Mouse (Mus musculus) layer of hippocampus, adult 18-20 months (tissue): ENCODE data around the gene Cmbl. TPM values are rescaled to one million over a fixed set of nuclear protein-coding genes. Genes with fewer than 3 reads are reported as not detected.

Experiments
- DNase-seq, 2 experiments: peaks; one replicate each; pipeline ENCODE4 v3.0.0; 2022; ENCODE audit warnings: low spot score in 2 of 2
- long read RNA-seq: library from polyadenylated mRNA; stranded (forward); transcript quantifications from one replicate; pipeline ENCODE4 v2.0.0, GENCODE M21; 2021
- total RNA-seq, 2 experiments: library from RNA; stranded (reverse); gene quantifications; 2 replicates each; pipeline ENCODE4 v1.2.3; 2021

Gene Cmbl
- 10 to 100 TPM; 14.3 to 17.7 TPM for total RNA-seq
- long read RNA-seq, partial matches to known transcripts = 0 of 6 reads
- long read RNA-seq, other reads (novel, unspliced or antisense) = 3 of 6 reads

DNA sequence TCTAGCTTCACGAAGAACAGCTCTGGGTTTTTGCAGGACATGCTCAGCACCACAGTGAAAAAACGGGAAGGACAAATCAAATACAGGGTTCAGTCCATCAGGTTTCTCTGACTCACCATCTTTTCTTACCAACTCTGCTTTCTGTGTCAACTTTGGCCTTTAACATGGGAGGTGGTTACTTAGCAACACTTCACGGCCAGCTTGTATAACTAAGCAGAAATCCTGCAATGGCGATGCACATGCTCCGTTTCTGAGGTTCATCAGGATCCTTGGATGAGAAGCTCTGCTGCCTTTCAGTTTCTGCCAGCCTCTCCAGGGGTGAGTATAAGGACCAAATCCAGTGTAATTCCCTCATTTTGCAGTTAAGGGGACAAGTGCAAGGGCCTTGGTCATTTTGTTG, at the start of gene Cmbl:
Gene Cmbl, plus strand, starts transcription at position 206 of the 400 bp plus-strand sequence.
- DNase-seq = peak in 1 of 2 experiments; percentile 50

DNA sequence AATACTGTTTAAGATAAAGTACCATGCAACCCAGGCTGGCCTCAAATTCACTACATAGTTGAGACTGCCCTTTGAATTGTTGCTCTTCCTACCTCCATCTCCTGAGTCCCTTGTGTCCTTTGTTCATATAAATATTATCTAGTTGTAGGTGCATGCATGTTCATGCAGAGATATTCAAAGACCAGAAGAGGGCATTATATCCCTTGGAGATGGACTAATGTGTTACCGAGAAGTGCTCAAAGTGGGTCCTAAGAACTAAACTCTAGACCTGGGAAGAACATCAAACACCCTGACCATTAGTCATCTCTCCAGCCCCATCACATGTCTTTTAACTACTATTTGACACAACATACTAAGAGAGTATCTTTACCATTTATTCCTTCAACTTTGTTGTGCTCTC, 48.0 kb upstream of the Cmbl start:
- no peak for DNase-seq

DNA sequence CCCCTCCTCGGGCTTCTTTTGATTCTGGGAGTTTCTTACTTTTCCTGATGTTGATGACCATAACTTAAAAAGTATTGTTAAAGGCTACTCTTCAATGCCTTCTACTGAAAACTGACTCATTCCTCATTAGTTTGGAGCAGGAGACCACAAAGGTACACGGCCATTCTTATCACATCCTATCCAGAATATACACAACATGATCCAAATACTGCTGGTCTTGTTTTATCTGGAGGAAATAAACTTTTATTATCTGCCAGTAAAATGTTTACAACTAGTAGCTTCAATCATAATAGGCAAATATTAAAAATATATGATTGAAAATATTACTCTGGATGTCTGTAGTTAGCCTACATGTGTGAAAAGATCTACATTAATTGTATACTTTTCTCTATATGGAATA, 46.8 kb upstream of the Cmbl start:
- no peak for DNase-seq

DNA sequence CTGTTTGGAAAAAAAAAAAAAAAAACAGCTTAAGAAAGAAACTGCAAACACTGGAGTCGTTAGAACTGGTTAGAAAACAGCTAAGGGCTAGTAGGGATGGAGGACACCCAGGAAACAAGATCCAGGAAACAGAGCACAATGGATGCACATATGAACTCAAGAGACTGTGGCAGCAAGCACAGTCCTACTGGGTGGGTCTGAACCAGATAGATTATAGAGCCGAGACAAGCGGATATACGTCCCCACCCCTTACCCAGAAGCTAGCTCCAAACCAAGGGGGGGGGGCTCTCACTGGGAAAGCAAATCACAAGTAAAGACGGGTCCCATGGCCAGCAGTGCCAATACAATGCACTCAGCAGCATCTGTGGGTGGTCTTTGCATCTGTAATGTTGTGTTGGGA, 46.2 kb upstream of the Cmbl start:
- no peak for DNase-seq

DNA sequence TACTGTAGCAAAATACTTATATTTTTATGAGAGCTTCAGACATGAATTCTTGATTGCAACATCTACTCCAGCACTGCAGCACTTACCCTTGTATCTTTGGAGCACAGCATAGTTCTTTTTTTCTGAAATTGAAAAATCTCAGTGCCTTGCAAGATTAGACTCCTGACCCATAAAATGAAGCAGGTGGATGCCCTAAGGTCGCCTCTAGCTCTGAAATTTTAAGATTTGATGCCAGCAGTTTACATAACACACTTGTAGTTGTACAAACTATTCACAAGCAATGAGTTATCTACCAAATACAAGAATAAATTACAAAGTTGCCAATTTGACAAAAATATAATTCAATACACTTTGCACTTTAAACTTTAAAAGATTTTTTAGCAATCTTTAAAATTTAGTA, 38.7 kb upstream of the Cmbl start:
- DNase-seq = no peak

DNA sequence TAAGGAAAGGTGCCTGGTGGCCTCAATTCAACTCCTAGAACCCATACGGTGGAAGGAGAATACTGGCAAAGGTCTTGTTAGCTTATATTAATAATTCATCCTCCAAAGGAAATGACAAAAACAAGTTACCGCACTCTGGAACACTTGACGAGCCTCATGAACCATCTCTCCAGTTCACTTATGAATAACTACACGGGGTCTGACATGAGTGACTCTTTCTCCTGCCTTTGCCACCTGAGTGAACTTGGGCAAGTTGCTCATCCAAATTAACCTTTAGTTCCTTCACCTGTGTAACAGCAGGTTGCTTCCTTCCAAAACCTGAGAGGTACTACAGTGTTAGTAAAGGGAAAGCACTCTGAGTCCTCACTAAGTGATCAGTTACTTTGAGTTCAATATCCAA, 36.7 kb upstream of the Cmbl start:
- no peak for DNase-seq

DNA sequence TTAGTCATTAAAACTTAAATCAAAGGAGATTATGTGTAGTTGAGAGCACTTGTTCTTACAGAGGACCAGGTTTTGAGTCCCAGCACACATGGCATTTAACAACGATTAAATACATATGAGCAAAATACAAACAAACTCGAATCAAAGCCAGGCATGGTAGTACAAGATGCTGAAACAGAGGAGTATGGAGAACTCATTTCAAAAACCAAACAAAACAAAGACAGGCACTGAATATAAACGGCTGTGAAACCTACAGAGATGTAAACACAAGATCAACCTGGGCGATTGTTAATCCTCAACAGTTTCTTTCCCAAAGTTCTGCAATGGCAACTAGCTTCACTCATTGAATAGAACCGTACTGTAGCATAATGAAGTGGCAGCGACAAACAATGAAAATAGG, 36.1 kb upstream of the Cmbl start:
- DNase-seq = no peak

DNA sequence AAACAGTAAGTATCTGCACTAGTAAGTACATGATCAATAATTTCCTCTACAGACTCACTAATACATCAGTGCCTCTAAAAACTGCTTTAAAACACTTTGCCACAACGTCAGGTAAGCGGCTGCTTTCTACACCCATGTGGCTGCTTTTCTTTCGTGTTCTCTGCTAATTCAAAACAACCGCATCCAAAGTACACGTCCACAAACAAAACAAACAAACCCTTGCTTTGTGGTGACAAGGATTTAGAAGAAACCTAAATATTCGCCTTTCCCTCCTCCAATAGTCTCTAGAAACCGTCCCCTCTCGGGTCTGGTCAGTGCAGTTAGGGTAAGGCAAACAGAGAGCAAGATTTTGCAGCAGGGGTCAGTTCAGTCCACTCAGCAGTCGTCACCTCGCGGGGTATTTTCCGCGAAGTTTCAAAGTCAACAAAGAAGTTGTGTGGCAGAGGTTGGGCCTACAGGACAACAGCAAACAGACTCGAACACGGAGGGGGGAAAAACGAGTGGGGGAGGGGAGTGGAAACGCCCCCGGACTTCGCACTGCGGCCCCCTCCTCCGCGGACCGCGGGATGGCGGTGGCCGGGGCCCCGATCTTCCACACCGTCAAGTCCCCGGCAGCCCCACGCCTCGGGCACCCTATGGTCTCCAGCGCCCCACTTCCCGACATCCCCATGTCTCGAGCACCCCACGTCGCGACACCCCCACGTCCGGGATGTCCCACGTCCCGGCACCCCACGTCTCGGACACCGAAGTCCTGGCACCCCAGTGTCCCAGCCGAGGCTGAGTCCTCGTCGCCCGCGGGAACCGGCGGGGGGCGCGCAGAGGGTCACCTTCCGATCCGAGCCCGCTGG, 35.2 kb upstream of the Cmbl start:
- peak in 1 of 2 experiments; percentile 24 for DNase-seq

DNA sequence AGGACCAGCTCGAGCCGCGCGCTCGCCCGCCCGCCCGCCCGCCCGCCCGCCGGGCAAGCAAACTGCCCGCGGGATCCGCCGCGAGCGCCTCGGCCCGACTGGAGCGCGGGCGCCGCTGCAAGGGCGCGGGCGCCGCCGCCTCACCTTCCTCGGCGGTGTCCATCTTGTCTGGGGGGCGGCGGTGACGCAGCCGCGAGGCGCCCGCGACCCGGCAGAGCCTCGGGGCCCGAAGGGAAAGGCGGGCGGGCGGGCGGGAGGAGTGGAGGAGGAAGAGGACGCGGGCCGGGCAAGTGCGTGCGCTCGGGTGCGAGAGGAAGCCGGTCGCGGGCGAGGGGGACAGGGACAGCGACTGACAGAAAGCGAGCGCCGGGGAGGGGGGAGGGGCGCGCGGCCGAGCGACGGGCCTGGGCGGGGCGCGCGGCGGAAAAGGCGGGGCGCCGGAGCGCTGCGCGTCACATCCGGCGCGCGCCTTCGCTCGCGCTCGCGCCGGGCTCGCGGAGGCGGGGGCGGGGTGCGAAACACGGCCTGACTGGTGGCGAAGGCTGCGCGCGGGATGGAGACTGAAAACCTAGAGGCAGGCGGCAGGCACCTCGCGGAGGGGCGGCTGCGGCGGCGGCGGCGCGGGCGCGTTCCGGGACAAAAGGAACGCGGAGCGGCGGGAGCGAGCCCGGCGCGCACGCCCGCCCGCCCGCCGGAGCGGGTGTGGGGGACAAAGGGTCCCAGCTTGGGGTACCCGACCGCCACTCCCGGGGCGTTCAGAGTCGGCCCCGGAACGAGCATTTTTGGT, 34.3 kb upstream of the Cmbl start, which contains the start of gene March6:
Gene March6, minus strand, starts transcription at position 395 of the 787 bp plus-strand sequence.
- peak; percentile 90 to 95 for DNase-seq

DNA sequence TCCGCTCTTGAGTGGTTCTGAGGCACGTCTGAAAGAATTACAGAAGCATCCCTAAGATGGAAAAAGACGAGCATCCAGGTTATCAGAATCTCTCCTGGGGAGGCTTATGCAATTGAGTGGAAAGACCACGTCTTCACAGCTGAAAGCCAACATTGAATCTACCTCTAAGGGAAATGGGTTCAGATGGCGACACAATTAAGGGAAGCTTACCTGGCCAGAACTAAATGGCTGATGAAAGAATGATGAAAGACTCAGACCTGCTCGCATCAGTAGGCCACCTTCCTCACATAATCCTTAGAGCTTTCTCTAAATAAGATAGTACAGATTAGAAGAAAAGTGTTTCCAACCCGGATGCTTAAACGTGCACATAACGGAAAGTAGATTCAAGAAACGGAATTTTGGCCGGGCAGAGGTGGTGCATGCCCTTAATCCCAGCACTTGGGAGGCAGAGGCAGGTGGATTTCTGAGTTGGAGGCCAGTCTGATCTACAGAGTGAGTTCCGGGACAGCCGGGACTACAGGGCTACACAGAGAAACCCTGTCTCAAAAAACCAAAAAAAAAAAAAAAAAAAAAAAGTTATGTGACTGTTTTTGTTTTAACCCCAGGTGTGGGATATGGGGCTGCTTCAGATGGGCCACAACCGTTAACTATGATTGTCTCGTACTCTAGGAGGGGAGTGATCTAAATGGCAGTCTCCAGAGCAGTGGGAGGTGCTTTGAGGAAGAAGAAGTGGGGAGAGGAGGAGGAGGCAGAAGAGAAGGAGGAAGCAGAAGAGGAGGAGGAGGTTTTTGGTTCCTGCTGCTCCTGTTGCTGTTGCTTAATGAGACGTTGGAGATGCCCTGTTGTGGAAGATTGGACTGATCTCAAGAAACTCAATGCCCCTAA, 33.5 kb upstream of the Cmbl start:
- DNase-seq = no peak

DNA sequence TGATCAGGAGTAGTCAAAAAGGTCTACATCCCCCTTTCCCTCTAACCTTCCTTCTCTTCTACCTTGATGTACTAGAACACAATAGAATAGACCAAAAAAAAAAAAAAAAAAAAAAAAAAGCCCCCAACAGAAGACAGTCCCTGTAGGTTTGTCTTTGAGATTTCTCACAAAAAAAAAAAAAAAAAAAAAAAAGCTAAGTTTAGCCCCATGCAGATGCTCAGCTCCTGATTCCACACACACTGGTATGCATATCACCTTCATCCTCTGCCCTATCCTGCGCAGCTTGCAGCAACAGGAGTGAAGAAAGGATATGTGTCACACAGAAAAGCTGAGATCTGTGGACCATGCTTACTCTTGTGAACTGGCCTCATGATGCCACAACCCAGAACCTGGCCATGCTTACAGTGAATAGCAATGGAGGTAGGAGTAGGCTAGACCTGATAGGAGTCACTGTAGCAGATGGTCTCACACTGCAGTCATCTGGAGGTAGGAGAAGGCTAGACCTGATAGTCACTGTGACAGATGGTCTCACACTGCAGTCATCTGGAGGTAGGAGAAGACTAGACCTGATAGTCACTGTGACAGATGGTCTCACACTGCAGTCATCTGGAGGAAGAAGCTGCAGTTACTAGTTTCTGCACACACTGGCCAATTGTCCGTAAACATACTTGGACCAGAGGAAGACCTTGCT, 32.7 kb upstream of the Cmbl start:
- DNase-seq = peak in 1 of 2 experiments; percentile 15

DNA sequence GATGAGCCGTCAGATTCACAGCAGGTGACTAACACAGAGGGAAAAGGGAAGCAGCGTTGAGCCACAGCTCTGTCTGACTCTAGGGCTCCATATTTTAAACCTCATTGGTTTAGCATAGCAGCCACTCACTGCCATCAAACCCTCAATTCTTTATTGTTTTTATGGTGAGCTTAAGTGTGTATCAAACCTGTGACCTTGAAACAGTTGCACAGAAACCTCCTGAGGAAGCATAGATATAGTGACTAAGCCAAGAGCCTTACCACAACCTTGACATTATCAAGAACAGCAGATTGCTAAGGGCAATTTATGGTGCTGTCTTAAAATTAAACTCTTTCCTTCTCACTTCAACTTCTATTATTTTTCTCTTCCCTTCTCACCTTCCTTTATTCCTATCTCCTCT, 31.7 kb upstream of the Cmbl start:
- no peak for DNase-seq

DNA sequence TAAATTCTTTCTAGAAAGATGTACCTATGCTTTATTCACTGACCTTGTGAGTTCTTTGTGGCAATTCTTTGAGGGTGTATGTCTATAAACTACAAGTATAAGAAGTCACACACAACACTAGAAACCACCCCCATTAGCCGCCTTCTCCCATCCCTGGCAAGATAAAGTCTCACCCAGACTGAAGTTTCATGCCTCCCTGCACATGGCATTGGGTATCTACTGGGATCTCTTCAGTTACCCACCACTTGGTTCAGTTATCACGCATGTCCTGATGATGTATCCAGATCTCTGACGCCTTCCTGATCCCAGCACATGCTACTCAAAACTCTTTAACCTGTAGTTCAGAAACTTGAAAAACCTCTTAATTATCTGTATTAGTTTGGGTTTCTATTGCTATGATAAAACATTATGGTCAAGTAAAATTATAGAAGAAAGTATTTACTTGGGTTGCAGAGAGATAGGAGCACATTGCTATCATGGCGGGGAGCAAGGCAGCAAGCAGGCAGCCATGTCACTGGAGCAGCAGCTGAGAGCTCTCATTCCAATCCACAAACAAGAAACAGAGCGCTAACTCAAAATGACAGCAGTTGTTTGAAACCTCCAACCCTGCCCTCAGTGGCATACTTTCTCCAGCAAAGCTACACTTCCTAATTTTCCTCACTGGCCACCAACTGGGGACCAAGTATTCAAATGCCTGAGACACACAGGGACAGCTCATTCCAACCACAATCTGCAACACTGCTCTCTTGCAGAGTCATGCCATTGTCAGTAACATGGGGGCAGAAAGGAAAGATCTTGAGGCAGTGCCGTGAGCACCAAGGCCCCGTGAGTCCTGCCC, 30.5 kb upstream of the Cmbl start:
- no peak for DNase-seq

DNA sequence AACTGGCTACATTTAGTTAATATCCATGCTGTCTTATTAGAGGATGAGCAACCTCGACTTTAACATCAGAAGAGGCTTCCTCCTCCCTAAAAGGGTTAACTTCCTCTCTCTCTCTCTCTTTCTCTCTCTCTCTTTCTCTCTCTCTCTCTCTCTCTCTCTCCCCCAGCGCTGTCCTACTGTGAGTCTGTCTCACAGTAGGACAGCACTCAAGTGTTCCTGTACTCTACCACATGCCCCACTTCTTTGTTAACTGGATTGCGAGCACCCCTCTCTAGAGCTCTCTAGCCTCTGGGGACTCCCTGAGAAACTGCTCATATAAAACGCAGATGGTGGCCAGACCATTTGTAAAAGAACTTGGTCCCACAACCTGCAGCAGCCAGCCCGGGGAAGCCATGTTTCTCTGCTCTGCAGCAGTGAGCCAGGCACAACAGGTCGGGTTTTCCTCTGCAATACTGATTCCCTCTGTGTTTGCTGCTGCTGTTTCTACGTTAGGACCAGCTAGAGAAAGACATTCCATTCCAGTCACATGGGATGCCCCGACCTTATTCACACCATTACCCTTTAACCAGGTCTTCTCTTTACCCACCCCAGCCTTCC, 29.8 kb upstream of the Cmbl start:
- no peak for DNase-seq

DNA sequence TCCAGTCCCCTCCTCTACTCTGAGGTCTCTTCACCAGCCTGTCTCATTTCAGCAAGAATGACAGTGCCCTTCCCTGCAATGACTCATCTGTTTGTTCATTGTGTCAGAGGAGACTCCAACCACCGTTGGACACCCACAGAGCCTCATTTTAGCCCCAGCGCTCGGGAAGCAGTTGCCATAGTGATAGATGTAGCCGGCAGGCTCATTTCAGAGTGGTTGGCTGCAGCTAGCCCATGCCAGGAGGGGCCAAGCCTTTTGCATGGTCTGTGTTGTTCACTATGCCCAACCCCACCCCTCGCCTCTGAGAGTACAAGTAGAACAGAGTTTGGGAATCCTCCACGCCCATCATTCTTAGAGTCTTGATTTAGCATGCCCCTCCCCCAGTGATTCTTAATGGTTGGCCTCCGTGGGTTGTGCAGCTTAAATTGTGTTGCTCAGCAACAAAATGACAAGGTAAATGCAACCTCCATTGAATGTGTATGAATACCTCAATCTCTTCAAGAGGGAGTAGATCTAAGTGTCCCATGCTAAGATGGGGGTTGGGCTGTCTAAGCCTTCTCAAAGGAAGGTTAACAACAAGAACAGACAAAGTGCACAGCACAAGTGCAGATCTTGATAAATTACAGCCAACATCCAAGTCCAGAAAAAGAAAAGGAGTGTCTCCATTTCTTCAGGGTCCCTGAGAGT, 29.0 kb upstream of the Cmbl start:
- DNase-seq = peak; percentile 51 to 71

DNA sequence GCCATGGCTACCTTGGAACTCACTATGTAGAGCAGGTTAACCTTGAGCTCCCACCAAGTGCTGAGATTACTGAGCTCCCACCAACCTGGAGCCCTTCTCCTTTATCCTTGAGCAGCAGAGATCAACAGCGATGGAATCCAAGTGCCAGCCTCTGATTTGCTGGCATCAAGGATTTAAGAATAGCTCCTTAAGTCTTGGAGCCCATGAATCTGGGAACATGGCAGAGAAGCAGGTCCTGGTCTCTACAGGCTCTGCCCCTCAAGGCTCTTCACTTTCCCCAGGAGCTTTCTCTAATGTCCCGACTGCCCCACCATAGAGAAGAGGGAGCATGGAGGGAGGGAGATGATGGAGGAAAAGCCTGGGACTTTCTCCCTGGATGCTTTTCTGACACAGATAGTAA, 27.5 kb upstream of the Cmbl start:
- no peak for DNase-seq

DNA sequence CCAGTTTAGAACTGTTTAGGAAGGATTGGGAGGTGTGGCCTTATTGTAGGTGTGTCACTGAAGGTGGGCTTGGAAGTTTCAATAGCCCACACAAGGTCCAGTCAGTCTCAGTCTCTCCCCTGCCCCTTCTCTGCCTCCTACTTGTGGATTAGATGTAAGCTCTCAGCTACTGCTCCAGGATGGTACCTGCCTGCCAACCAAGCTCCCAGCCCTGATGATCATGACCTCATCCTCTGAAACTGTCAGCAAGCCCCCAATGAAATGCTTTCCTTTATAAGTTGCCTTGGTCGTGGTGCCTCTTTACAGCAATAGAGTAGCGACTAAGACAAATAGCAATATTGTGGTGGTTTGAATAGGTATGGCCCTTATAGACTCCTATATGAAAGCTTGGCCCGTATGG, 26.8 kb upstream of the Cmbl start:
- DNase-seq = no peak

DNA sequence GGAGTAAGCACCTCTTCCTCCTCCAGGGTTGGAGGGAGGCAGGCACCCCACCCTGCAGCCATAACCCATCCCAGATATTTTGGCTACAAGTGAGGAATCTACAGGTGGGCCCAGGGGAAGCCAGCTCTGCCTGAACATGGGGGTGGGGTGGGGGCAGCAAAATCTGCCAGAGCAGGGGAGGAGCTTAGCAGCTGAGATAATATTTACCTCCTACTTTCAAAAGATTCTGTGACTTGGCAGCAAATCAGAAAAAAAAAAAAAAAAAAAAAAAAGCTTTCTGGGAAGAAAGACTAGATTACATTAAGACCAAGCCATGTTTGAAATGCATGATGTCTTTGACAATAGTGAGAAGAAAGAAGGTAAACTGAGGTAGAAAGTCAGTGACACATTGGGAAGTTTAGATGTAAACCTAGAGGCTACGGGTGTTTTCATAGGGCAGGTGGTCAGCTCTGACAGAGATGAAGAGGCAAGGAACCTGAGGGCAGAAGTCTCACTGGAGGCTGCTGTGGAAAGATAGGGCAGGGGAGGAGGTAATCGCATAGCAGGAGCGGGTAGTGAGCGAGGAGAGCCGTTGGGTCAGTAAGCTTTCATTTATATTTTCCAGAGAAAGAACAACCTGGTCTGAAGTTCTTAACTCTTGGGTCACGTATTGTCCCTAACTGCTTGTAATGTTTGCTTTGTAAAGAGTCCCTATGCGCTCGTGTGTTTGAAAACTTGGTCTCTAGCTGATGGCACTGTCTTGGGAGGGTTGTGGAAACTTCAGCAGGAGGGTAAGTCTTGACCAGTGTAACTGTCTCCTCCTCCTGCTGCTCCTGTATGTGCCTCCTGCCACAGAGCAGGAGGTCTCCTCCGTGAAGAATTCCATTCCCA, 25.3 kb upstream of the Cmbl start:
- no peak for DNase-seq
